Mouse (Mus musculus): Measurements from ENCODE around the gene Pax5. TPM values are rescaled to one million over a fixed set of nuclear protein-coding genes. Genes with fewer than 3 reads are reported as not detected.

Pax5 gene
- total RNA-seq, 2 experiments from 2014 or later, result 1.0 to 1.8 TPM

DNA sequence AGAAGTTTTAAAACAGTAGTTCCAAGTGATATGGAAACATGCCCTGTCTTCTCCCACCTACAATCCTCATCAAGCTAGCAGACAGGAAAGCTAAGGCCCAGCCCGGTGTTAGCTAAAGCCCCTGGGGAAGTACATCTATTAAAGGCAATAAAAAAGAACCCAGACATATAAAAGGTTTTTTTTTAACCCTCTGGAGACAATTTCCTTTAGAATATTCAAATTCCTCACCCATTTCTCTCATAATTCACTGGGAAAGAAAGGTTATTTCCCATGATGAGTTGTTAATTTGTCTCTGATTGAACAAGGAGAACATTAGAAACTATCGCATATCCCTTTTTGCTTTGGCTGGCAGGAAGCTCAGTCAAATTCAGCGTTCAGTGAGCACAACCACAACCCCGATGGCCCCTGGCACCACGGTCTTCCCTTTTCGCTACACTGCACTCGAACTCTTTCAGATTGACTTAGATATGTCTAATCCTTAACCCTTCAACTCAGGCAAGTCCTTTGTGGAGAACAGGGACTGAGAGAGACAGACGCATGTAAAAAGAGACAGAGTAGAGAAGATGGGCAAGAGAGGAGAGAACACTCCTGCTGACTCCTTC lies 96.1 kb downstream of the Pax5 start:
- intact Hi-C loops (cut with DNase I), result no loop called here
- DNase-seq, result no peak

DNA sequence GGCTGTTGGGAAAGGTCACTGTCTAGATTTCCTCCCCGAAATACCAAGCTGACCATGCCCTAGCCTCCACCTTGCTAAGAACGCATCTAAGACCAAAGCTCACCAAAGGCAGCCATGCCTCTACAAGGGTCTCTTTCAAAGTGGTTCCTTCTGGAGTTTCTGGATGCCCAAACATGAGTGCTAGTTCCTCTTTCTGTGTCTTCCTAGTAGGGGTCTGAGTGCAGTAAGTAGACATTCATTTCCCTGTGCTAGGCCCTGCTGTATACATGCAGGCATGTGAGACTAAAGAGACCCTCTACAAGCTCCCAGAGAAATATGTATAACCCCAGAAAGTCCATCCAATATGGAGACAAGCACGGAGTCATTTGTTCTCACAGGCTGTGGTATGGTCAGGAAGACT lies 97.9 kb downstream of the Pax5 start:
- DNase-seq, result no peak
- intact Hi-C loops (cut with DNase I), result no loop called here

DNA sequence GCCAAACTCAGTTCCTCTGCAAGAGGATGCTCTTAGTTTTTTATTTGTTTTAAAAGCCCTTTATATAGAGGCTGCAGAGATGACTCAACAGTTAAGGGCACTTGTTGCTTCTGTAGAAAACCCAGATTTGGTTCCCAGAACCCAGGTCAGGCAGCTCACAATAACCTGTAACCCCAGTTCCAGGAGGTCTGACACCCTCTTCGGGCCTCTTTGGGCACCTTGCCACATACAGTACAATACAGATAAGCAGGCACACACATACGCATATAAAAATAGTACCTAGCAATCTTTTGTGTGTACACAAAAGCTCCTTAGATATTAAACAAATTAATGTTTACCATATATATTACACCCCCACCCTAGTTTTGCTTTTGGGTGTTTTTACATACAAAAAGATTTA lies 104.8 kb downstream of the Pax5 start:
- intact Hi-C loops (cut with DNase I), result no loop called here
- DNase-seq, result no peak

DNA sequence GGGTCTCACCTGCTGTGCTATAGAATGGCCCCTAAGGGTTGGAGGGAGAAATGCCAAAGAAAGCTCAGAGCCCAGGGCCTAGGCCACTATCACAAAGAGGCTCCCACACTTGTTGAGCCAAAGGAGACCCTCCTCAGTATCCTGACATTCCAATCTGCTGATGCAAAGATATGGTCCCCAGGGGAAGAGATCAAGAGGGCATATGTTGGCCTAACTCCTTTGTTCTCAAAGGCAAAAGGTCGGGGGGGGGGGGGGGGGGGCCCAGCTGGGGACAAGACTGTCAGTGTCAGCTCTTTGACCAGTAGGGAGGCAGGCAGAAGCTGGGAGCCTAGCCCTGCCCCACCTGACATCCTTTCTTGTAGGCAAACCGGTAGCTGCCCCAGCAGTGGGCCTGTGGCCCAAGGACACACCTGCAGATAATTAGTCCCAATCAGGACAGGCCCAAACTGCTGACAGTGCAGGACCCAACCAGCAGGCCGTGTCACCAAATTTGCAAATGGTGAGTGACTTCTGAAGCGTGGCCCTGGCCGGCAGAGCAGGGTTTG lies 108.0 kb downstream of the Pax5 start:
- intact Hi-C loops (cut with DNase I), result no loop called here
- no peak for DNase-seq

DNA sequence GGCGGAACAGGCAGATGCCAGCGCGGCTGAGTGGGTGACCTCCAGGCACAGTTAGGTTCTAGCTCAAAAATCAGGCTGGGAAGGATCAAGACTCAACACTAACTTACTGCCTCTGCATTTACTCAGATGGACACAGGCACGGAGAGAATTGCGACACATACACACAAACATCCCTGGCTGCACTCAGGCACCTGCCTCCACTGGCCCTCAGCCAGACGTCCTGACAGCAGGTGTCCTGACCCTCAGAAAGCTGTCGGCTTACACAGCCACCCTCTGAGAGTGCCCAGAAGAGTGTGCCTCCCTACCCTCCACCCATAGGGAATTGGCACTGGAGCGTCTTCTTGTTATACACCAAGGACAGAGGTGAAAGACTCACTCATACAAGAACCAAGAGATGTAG lies 108.9 kb downstream of the Pax5 start:
- intact Hi-C loops (cut with DNase I), result no loop called here

DNA sequence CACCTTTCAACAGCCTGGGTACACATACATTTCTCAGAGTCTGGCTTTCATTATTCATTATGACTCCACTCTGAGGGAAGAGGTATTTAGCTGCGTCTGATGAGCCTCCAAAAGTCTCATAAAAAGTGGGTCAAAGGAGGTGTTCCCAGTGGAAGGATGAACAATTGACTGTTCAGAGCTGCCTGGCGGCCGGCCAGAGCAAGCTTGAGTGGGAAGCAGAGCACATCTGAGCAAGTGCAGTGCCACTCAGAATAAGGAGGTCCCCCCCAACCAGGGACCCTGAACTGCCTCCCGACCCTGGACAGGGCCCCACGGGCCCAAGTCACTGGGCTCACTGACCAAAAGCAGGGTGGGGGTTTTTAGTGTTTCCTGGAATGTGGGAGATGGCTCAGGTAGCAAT lies 109.4 kb downstream of the Pax5 start:
- intact Hi-C loops (cut with DNase I), result no loop called here

More for the DNA sequence above, 108.9 kb downstream of the Pax5 start:
- DNase-seq, result no peak

DNA sequence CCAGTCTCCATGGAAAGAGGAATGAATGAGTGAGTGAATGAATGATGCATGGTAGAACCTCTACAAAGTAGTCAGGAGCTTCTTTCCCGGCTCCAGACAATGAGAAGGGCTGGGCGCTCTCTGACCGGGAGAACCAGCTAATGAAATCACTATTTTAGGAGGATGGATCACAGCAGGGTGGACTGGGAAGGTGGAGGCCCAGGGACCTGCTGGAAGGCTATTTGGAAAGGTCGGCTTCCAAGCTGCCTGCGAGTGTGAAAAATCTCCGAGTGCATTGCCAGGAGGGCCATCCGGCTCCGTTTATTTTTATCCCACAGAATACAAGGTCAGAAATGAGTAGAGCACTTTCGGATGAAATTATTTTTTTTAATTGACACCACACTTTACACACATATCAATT lies 112.3 kb downstream of the Pax5 start:
- no peak for DNase-seq
- intact Hi-C loops (cut with DNase I), result no loop called here

More for the DNA sequence above, 109.4 kb downstream of the Pax5 start:
- peak; percentile 34 for DNase-seq

DNA sequence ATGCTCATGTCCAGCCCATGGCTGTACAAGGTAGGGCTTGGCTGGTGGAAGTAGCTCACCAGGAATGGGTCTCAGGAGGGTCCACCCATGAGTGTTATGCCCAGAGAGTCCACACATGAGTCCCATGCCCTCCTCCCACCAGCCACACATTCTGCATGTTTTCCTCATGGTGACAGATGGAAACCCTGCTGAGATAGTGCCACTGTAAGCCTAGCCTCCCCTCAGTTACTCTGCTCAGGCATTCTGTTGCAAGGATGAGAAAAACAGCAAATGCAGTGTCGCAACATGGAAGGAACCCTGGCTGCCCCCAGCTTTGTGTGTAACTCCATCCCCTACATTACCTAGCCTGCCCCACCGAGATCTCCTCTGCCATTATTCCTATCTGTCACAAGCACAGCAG lies 117.2 kb downstream of the Pax5 start:
- DNase-seq, result no peak
- intact Hi-C loops (cut with DNase I), result no loop called here

DNA sequence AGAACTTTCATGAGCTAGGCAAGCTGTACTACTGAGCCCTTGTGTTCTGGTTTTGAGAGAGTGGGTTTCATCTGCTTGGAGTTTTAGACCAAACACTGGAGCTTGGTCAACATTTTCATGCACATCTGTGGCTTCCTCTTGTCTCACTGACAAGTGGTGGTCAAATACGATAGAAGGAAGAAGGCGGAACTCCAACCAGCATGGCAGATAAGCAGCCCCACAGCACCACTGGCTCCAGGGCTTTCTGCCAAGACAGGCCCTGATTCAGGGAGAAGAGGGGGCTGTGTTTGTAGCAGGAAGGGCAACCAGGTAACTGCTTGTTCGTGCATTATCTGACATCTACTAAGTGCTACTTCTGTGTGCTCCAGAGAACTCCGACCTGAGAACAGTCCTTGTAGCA lies 127.6 kb downstream of the Pax5 start:
- DNase-seq, result no peak
- intact Hi-C loops (cut with DNase I), result no loop called here

DNA sequence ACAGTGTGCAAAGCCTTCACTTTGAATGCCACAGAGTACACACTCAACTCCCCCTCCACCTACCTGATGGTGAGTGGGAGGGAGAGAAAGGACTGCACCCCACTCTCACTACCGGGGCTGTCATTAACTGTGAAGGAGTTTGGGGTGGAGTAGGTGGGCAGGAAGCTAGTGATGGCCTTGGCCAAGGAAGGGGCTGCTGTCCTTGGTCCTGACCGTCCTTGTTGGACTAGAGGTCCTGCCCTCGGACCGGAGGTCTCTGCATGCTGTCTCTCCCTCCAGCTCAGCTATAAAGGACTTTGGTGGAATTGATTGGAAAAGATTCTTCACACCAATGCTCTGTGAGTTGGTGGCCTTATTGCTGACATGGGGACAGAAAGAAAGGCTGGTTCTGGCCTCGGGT lies 131.7 kb downstream of the Pax5 start:
- intact Hi-C loops (cut with DNase I), result no loop called here
- DNase-seq, result no peak

DNA sequence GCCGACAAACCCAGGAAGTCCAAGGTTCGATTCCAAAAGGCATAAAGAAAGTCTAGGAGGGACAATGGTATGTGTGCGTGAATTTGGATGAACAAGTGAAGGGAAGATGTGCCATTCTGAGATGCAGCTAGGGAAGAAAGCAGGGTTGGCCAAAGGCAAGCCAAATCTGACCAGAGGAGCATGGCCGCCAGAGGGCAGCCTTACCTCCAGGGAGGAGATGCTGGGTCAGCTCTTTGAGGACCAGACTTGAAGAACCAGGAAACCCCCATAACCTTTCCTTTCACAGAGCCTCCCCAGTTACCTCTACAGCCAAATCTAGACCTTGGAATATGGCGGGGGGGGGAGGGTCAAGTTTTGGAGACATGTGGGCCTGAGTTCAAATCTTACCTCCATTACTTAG lies 133.0 kb downstream of the Pax5 start:
- intact Hi-C loops (cut with DNase I), result no loop called here
- DNase-seq, result peak; percentile 85

DNA sequence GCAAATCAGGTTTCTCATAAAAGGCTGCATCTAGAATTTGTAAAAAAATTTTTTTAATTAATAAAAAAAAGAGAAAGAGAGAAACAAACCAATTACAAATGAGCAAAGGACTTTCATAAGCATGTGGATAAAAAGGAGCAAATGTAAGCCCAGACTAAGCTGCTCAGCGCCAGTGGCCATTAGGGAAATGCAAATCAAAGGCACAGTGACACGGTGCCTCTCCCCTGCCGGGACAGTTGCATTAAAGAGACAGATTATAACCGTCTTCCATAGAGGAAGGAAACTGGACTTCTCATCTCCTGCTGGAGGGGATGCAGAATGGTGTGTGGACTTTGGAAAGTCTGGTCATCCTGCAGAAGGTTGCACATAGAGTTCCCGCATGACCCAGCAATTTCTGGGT lies 133.5 kb downstream of the Pax5 start:
- intact Hi-C loops (cut with DNase I), result no loop called here
- DNase-seq, result no peak

DNA sequence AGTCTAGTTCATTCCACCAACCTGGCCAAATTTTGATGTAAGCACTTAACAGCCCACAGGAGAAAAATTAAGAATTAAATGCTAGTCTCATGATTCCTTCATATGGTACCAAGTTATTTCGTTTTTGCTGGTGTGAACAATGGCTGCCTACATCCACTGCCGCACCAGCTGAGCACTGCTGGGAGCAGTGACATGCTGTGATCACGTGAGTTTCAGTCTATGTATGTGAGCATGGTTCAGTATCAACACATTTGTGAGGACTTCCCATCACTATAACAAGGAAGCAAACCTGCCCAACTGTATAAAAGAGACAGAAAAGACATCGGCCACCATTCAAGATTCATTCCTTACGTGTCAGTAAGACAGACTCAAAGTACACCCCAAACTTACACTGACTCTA lies 137.3 kb downstream of the Pax5 start:
- intact Hi-C loops (cut with DNase I), result no loop called here
- DNase-seq, result no peak

DNA sequence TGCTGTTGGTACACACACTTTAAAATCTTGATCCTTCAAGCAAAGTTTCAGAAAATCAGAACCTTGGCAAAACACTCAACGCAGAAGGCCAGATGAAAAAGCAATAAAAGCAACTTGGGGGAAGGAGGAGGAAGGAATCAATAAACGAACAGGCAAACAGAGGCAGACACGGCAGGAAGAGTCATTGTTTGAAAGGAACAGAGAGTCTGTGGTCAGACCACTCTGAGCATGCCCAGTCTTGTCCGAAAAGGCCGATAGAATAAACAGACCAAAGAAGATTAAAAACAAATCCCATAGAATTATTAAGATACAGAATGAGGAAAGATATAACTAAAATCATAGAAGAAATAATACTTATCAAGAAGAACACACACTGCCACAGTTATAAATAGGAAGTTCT lies 137.9 kb downstream of the Pax5 start:
- intact Hi-C loops (cut with DNase I), result no loop called here

DNA sequence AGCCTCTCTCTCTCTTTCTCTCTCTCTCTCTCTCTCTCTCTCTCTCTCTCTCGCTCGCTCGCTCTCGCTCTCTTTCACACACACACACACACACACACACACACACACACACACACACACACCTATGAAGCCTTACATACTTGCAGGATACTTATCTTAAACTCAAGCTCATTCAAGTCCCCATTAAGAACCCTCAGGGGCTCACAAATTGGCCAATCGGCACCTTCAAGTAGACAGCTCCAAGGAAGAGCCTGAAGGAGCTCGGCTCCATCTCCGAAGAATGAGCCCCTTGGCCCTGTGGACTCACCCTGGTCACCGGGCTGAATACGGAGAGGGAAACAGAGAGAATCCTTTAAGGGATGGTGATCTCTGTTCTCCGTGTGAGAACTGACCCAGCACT lies 141.1 kb downstream of the Pax5 start:
- no peak for DNase-seq
- intact Hi-C loops (cut with DNase I), result loop anchor here (10.0 kb wide), 1 partner anchor 96 kb away; no protein-coding TSS in a partner anchor

More for the DNA sequence above, 137.9 kb downstream of the Pax5 start:
- DNase-seq, result no peak

DNA sequence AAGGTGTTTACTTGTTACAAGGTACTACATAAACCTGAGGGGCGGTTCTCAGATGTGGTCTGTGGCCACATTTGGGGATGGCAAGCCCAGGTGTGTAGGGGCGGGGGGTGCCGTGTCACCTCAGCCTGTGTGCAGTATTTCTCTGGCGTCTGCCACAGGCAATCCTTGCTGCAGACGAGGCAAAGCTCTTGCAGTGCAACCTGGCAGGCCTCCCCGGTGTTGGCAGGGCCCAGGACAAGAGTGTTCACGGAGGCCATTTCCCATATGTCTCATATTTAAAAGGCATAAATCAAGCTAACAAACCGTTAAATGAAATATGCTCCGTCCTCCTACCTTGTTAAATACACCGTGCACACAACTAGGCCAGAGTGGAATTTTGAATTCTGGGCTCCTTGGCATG lies 141.6 kb downstream of the Pax5 start:
- intact Hi-C loops (cut with DNase I), result loop anchor here (10.0 kb wide), 1 partner anchor 96 kb away; no protein-coding TSS in a partner anchor
- peak; percentile 86 for DNase-seq

DNA sequence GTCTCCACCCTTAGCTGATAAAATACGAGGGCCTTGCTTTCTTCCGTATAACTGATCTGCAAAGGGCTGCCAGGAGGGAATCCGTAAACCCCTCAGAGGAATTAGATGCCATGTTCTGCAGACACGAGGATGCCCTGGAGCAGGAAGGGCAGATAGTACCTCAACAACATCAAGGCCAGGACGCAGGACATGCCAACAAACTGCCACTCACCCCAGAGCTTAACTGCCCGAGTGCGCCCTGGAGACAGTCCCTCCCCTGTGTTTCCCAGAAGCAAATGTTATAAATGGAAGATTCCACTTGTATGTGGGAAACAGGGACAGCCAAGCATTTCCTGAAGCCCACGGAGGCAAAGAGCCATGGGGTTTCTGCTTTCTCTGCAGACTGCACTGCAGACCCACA lies 143.9 kb downstream of the Pax5 start:
- intact Hi-C loops (cut with DNase I), result loop anchor here (10.0 kb wide), 1 partner anchor 98 kb away; no protein-coding TSS in a partner anchor
- no peak for DNase-seq

DNA sequence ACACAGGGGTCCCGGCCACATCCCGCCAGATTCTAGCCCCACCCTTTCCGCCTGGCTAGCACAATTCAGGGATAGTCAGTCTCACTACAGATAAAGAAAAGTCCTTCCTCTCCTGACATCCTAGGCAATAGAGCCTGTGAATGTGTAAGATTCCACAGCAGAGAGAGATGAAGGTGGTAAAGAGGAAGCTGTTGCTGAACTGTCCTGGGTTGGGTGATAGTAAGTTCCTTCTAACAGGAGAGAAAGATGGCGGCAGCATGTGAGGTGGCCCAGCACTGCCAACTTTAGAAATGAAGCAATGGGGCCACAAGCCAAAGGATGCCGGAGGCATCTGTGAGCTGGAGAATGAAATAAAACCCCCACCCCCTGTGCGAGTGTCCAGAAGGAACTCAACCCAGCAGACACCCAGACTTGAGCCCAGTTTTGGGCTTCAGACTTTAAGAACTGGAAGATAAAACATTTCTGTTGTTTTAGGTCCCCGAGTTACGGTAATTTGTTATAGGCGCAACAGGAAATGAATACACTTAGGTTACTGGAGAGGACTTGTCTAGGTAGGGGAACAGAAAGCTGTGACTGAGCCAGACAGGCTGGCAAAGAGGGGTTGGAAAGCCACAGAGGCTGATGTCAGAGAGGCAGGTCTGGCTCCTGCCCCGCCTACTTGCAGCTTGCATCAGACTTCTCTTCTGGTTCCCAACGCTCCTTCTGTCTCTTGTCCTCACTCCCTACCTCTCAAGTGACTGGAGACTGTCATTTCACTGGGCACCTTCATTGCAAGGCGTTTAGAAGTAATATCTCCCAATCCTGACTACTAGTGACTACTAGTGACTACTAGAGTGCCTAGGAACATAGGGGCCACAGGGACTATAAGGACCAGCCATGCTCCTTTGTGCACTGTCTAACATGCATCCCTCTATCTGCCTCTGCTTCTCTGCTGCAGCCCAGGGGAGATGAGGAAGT lies 144.9 kb downstream of the Pax5 start:
- DNase-seq, result no peak
- intact Hi-C loops (cut with DNase I), result loop anchor here (10.0 kb wide), 1 partner anchor 99 kb away; no protein-coding TSS in a partner anchor

DNA sequence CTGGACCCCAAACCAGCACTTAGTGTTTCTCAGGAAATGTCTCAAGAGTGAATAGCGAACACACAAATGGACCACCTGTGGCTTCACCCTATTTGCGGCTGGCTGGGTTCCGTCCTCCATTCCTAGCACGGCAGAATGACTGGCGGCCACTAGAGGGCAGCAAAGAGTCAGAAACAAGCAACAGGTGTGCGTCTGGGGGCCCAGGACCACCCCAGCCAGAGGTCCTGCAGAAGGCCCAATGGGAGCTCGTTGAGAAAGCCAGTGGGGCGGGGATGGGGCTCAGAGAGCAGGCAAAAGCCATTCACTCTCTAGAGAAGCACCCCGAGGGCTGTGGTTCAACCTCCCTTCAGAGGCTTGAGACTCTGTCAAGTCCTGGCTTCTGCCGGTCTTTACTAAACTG lies 145.7 kb downstream of the Pax5 start:
- intact Hi-C loops (cut with DNase I), result loop anchor here (10.0 kb wide), 1 partner anchor 100 kb away; no protein-coding TSS in a partner anchor
- DNase-seq, result peak; percentile 88

DNA sequence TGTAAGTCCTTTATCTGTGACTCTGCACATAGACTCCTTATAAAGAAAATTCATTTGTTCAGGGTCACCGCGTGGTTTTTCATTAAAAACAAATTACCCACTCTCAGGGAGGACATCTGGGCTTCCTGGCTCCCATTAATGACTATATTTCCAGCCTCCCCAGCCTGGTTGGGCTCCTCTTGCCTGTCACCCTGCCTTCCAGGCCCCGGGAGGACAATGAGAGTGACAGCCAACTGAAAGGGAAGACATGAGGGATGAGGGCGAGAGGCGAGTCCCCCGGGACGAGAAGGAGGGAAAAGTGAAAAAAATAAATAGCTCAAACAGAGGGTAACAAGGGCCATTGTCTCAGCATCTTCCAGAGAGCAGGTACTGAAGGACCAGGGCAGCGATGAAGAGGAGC lies 149.3 kb downstream of the Pax5 start:
- intact Hi-C loops (cut with DNase I), result loop anchor here (10.0 kb wide), 1 partner anchor 104 kb away; no protein-coding TSS in a partner anchor
- DNase-seq, result no peak

DNA sequence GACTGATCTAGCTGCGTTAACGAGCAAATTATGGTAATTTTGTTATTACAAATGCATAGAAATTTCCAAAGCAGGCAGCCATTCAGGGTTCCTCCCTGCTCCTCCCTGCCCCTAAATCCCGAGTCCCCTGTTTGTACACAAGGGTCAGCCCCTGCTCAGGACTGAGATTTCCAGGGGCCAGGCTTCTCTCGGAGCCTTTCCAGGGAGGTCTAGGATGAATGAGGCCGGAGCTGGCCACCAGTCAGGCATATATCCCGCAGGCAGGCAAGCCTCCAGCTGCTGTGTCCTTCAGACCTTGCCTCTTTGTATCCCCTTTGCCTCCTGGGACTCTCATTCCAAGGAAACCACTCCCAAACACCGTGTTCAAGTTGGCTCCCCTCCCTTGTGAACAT lies 151.7 kb downstream of the Pax5 start:
- no peak for DNase-seq

More for the DNA sequence above, 151.7 kb downstream of the Pax5 start:
- intact Hi-C loops (cut with DNase I), result no loop called here
